Mouse (Mus musculus) monocyte, adult 2 months (primary cell): ENCODE measurements around the gene Wdfy3.
"Not testable (repeated sequence)": the region's sequence is repeated elsewhere in the genome, so short reads cannot be mapped to it uniquely, and the experiment has no call there.

Experiments used
- DNase-seq, 2 experiments: peaks; one replicate each; pipeline ENCODE4 v3.0.0; 2022; ENCODE audit warnings: low spot score in 2 of 2, low read depth in 1 of 2

Wdfy3 gene

DNA sequence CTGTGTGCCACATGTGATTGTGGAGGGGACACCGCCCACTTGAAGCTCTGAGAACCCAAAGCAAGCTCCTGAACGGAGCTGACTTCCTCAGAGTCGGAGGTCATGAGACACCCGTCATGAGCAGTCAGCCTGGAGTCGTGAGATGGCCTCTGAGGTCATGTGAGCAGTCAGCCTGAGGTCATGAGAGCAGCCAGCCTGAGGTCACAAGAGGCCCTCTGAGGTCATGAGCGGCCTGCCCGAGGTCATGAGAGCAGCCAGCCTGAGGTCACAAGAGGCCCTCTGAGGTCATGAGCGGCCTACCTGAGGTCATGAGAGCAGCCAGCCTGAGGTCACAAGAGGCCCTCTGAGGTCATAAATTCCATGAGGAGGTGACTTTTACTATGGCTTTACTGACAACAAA is 120.4 kb downstream of the Wdfy3 start:
- no peak for DNase-seq

GRCm38 (mm10) chr5:101948641-101949040 is 121.1 kb downstream of the Wdfy3 start:
- no peak for DNase-seq

DNA sequence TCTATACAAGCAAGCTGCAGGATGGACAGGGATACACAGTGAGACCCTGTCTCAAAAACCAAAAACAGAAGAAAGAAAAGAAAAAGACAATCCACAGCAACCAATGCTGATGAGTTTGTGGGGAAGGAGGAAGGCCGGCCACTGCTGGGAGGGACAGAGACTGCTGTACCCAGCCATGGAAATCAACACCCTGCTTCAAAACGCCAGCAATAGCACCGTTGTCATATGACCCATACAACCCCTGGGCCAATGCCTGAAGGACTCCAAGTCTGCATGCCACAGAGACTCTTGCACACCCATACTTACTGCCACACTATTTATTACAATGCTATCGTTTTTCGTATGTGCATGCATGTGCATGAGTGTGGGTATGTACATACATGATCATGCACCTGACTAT is 124.0 kb downstream of the Wdfy3 start:
- DNase-seq = no peak

- DNase-seq = no peak
These were observed 131.7 kb downstream of the Wdfy3 start for GRCm38 (mm10) chr5:101937909-101938596.

DNA sequence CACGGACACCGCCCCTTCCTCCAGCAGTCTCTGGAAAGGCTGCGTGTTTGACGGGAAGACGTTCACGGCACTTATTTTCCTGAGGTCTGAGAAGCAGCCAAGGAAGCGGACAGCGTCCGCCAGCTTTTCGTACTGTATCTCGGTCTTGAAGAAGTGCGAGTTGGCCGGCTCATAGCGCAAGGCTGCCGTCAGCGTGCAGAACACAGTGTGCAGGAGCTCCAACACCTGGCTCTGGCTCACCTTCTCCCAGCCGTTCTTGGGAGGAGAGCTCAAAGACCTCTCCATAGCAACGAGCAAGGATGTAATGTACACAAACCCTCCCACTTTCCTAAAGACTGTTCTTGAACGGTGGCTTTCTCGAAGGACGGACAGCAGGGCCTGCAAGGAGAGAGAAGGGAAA is 132.4 kb downstream of the Wdfy3 start:
- DNase-seq = no peak

GRCm38 (mm10) chr5:101935893-101936292 is 133.8 kb downstream of the Wdfy3 start:
- DNase-seq = no peak

DNA sequence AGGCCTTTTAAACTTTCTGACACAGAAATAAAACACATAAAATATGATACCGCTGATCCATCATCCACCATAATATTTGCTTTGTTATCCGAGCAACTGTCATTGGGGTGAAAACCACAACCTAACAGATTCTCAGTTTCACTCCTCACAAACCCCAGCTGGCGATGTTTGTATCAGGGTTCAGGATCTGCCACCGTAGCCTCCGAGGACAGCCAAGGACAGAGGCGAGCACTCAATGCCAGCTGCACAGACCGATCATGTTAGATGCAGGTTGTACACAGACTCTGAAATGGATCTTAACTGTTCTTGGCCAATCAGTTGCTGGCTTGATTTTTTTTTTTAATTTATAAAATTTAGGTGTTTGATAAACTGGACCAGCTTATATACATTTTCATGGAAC is 135.1 kb downstream of the Wdfy3 start:
- no peak for DNase-seq

DNA sequence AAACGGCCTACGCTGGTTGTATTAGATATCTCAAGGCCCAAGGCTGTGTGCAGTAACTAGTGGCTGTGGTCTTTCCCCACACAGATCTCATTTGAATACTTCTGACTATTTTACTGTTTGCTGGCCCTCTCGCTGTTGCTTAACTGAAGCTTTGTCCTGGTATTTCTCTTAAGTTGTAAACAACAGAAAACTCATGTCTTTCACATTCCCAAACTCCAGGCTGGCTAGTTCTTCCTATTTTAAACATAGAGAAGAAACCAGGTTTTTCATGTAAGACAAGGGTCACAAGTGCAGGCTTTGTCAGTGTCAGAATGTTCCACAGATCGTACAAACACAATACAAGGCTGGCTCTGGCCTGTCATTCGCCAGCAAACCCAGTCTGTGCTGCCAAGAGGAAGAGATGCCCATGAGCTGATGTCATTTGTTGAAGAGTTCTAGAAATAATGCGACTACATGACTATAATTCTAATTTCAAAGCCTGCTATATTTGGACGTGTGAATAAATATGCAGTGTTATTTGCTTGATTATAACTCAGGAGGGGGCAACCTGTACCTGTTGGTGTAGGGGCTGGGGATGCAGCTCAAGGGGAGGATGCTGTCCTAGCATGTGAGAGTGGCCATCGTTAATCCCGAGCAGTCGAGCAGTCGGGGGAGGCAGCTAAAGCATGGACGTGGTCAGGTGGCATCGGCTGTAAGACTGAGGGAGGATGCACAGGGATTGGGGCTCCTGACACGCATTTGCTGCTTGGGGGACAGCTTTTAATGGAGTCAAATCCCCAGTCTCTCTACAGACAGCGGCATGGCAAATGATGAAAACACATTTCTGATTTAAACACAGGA is 136.5 kb downstream of the Wdfy3 start:
- DNase-seq = no peak

DNA sequence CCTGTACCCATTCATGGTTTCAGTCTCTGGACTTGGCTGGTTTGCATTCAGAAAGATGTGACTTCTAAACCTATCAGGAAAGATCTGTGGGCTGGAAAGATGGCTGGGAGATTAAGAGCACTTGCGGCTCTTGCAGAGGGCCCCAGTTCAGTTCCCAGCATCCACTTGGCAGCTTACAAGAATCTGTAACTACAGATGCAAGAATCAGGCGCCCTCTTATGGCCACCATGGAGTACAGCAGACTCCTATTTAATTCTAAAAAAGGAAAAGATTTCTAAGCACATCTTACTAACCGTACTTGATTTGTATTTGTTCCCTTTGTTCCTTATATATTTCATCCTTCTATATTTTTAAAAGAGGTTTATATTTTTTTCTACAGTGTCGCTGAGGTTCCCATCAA is 137.7 kb downstream of the Wdfy3 start:
- DNase-seq = no peak

- DNase-seq = no peak
These were observed 143.4 kb downstream of the Wdfy3 start for GRCm38 (mm10) chr5:101926311-101926710.

DNA sequence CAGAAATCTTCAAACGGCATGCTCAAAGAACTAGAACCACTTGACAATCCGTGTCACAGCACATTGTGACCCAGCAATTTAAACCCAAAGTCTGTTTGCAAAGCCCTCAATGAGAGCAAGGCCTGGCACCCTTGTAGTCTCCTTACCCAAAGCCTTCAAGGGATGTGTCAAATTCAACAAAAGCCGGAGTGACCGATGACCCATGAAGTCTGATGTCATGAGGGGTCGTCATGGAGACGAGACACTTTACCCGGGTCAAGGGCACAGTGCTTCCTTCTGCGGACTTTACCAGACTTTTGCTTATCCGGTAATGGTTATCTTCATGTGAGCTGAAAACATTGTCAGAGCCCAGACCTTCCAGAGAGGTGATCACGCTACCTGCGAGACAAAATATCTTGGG is 146.0 kb downstream of the Wdfy3 start:
- DNase-seq = no peak

- DNase-seq = no peak
These were observed 150.2 kb downstream of the Wdfy3 start for GRCm38 (mm10) chr5:101919559-101919958.

DNA sequence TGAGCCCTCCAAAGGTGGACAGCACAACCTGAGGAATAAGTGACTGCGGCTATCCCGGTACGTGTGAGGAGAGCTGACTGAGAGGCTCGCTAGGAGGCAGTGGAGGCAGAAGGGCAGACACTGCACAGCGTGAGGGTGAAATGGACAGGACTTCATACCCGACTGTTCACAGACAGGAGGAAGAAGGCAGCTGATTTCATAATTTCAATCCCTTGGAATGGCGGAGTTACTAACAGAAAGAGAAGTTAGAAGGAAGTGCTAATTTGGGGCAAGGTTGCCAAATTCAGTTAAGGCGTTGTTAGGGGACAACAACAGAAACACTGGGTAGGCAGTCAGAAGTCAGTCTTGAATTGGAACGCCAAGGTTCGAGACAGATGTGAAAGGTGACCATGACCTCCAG is 160.3 kb downstream of the Wdfy3 start:
- DNase-seq = no peak

DNA sequence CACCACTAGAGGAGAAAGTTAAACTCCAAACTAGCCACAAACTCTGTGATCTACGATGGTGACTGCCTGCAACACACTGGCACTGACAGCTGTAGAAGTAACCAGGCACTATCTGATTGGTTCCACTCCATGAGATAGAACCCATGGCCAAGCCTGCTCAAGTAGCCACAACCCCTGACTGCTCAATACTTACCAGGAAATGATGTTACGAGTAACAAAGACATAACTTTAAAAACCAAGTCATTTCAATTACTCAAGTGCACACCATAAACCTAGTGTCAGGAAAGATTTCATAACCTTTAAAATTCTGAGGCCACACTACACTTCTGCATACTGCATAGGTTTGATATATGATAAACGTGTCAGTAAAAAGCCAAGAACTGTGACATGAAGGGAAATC is 164.1 kb downstream of the Wdfy3 start:
- DNase-seq = no peak

DNA sequence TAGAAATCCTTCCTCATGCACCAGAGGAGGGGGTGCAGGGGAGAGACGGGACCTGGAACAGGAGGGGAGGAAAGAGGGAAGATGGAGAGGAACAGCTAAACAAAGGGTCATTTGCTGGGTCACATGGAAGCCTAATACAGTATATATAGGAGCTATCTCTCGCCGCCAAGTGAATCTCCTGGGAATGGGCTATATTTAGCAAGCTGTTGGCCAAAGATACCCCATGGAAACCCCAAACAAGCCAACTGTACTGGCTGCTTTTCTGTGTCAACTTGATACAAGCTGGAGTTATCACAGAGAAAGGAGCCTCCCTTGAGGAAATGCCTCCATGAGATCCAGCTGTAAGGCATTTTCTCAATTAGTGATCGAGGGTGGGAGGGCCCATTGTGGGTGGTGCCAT is 164.9 kb downstream of the Wdfy3 start:
- not testable (repeated sequence) for DNase-seq

- DNase-seq = no peak
These were observed 167.0 kb downstream of the Wdfy3 start for GRCm38 (mm10) chr5:101902686-101903085.

- DNase-seq = no peak
These were observed 169.7 kb downstream of the Wdfy3 start for GRCm38 (mm10) chr5:101899981-101900380.

DNA sequence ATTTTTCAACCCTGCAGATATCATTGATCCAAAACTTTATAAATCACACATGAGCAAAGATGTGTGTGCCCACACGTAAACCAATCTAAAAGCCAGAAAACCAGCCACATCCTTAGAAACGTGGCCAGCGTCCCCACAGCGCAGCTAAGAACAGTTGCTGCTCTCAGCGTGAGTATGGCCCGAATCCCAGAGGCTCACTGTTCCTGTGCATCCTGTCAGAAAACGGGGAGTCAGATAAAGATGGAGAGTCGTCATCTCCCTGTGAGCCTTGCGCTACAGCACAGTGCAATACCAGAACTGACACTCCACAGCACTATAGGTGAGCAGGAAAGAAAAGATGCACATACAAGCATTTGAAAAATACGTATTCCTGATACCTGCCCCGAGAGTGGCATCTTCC is 172.9 kb downstream of the Wdfy3 start:
- no peak for DNase-seq

DNA sequence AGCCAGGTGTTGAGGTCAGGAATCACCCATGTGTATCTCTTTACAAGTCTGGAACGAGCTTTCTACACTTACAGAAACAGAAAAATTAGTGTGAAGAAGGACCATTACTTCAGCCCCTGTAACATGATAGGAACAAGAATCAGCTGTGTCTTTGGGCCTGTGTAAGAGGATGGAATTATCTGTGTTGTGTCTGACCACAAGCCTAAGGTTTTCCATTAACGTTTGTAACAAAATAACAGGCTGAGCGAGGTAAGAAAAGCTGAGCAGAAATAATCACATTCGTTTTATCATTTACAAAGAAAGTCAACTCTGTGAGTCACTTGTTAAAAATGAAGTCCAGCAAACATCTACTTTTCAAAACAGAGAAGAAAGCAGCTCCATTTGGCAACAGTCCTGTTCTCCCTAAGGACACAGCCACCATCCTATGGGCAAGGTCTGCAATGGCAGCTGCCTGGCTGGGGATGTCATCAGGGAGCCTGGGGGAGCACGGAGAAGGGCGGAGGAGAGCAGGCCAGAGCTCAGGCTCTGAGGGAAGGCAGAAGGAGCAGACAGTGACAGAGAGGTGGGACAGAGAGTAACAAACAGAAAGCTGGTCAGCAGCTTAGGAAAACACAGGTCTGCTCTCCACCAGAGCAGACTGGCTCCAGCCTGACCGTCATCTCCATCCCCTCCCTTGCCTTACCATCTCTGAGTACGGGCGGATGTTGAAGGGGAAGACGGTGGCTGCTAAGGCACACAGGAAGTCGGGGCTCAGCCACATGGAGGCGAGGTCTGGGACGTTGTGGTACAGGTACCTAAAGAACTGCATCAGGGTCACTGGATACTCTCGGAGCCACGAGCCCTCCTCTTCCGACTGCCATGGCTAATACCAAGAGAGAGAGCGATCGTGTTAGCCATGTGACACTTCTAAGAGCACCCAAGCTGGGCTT is 173.7 kb downstream of the Wdfy3 start:
- DNase-seq = no peak

GRCm38 (mm10) chr5:101895119-101895518 is 174.6 kb downstream of the Wdfy3 start:
- no peak for DNase-seq

GRCm38 (mm10) chr5:101893820-101894515 is 175.8 kb downstream of the Wdfy3 start:
- DNase-seq = no peak
